Mouse (Mus musculus) C2C12 (cell line): ENCODE results near the gene H2-Ke6. TPM values are rescaled to one million over a fixed set of nuclear protein-coding genes. Genes with fewer than 3 reads are reported as not detected.

Source experiments
- H3K27me3 ChIP-seq: one replicate; pipeline ENCODE4 v1.6.1; 2011; ENCODE audit not compliant: control insufficient read depth, insufficient read depth, insufficient read length
- H3K36me3 ChIP-seq: one replicate; pipeline ENCODE4 v1.6.1; 2011; ENCODE audit not compliant: control insufficient read depth, insufficient read depth
- H3K4me3 ChIP-seq: one replicate; pipeline ENCODE4 v1.5.1; 2011; ENCODE audit warnings: mild to moderate bottlenecking, control low read depth; ENCODE audit not compliant: poor library complexity, insufficient read depth, severe bottlenecking
- H3K79me2 ChIP-seq: one replicate; pipeline ENCODE4 v1.6.1; 2011; ENCODE audit not compliant: control insufficient read depth, insufficient read depth
- H3K79me3 ChIP-seq: one replicate; pipeline ENCODE4 v1.6.1; 2011; ENCODE audit warnings: low read depth, control low read depth
- H3ac ChIP-seq: one replicate; pipeline ENCODE3; 2011; ENCODE audit warnings: low read depth; ENCODE audit not compliant: control insufficient read depth, insufficient read length
- CEBPB ChIP-seq: IDR thresholded peaks from one replicate; pipeline ENCODE4 v1.6.1; 2011; ENCODE audit warnings: low read depth, mild to moderate bottlenecking, control low read depth, moderate library complexity
- CTCF ChIP-seq: IDR thresholded peaks from one replicate; pipeline ENCODE4 v1.5.1; 2011; ENCODE audit not compliant: control insufficient read depth, insufficient read depth, insufficient read length
- FOSL1 ChIP-seq: IDR thresholded peaks from one replicate; pipeline ENCODE4 v1.8.0; 2011; ENCODE audit warnings: mild to moderate bottlenecking, low read length; ENCODE audit not compliant: poor library complexity, insufficient read depth, severe bottlenecking
- MAX ChIP-seq: IDR thresholded peaks from one replicate; pipeline ENCODE4 v1.6.1; 2011; ENCODE audit warnings: mild to moderate bottlenecking, control low read depth
- MYOD1 ChIP-seq: IDR thresholded peaks from one replicate; pipeline ENCODE4 v1.6.1; 2011; ENCODE audit warnings: low read depth; ENCODE audit not compliant: control insufficient read depth, insufficient read length
- MYOG ChIP-seq: IDR thresholded peaks from one replicate; pipeline ENCODE4 v1.6.1; 2011; ENCODE audit not compliant: control insufficient read depth, insufficient read length; ENCODE audit errors: extremely low read depth
- USF1 ChIP-seq: IDR thresholded peaks from one replicate; pipeline ENCODE4 v1.6.1; 2011; ENCODE audit warnings: low read depth, mild to moderate bottlenecking, control low read depth, moderate library complexity
- polyA plus RNA-seq: library from polyadenylated mRNA; unstranded; fragments of >200 nt; fragmentation: generic; extraction: Trizol; gene quantifications from one replicate; pipeline ENCODE4 v1.2.1, GENCODE M21; 2012; ENCODE audit warnings: missing spikeins

Gene H2-Ke6
- polyA plus RNA-seq, 1 experiment = 17.6 TPM

- H3K79me3 ChIP-seq = no peaks in the 10 kb centered on the region
- no peak overlapping the region for H3ac ChIP-seq
- TF ChIP-seq MYOG (no peak), USF1 (no peak), CEBPB (no peak), FOSL1 (no peak), MYOD1 (no peak), MAX (no peak), CTCF (no peak)
Observed at GRCm38 (mm10) chr17:34057224-34057623, 29.4 kb upstream of the H2-Ke6 start.

GRCm38 (mm10) chr17:34047404-34048050, 19.7 kb upstream of the H2-Ke6 start:
- Histone ChIP-seq H3K27me3 (no peaks in the 10 kb centered on the region), H3K4me3 (no peak overlapping the region), H3K36me3 (no peaks in the 10 kb centered on the region), H3ac (no peak overlapping the region), H3K79me3 (no peaks in the 10 kb centered on the region), H3K79me2 (no peaks in the 10 kb centered on the region)
- no peak for TF ChIP-seq CTCF
- no peak for TF ChIP-seq FOSL1
- TF ChIP-seq CEBPB = no peak
- no peak for TF ChIP-seq MYOG
- no peak for TF ChIP-seq MYOD1
- TF ChIP-seq MAX = no peak
- TF ChIP-seq USF1 = no peak

More at GRCm38 (mm10) chr17:34057224-34057623, 29.4 kb upstream of the H2-Ke6 start:
- Histone ChIP-seq H3K27me3 (no peaks in the 10 kb centered on the region), H3K4me3 (no peak overlapping the region), H3K79me2 (no peaks in the 10 kb centered on the region), H3K36me3 (no peaks in the 10 kb centered on the region)

GRCm38 (mm10) chr17:34045941-34046340, 18.1 kb upstream of the H2-Ke6 start:
- Histone ChIP-seq H3ac (no peak overlapping the region), H3K27me3 (no peaks in the 10 kb centered on the region), H3K4me3 (no peak overlapping the region), H3K36me3 (no peaks in the 10 kb centered on the region), H3K79me2 (no peaks in the 10 kb centered on the region), H3K79me3 (no peaks in the 10 kb centered on the region)
- TF ChIP-seq MYOG = no peak
- no peak for TF ChIP-seq MYOD1
- TF ChIP-seq FOSL1 = no peak
- TF ChIP-seq CEBPB = no peak
- no peak for TF ChIP-seq MAX
- no peak for TF ChIP-seq USF1
- TF ChIP-seq CTCF = no peak

GRCm38 (mm10) chr17:34039562-34040450, 11.9 kb upstream of the H2-Ke6 start:
- H3K27me3 ChIP-seq = no peaks in the 10 kb centered on the region
- H3K36me3 ChIP-seq = peaks cover 25% of the 10 kb centered on the region
- no peaks in the 10 kb centered on the region for H3K79me2 ChIP-seq
- TF ChIP-seq CTCF (no peak), MYOD1 (no peak), MAX (no peak), CEBPB (no peak), FOSL1 (no peak), USF1 (no peak), MYOG (no peak)
- peak overlapping the region; percentile 6 for H3ac ChIP-seq
- H3K79me3 ChIP-seq = no peaks in the 10 kb centered on the region
- H3K4me3 ChIP-seq = no peak overlapping the region

- Histone ChIP-seq H3K4me3 (no peak within 1 kb of the TSS), H3K27me3 (no peaks in the 10 kb centered on the region)
Observed at GRCm38 (mm10) chr17:34038878-34039561, 11.2 kb upstream of the H2-Ke6 start, which contains the start of gene Col11a2. TSS of gene Col11a2 (plus strand) at chr17:34039437.

GRCm38 (mm10) chr17:34038440-34038839, 10.6 kb upstream of the H2-Ke6 start:
- H3K4me3 ChIP-seq = no peak overlapping the region
- no peaks in the 10 kb centered on the region for H3K27me3 ChIP-seq
- H3ac ChIP-seq = no peak overlapping the region
- no peaks in the 10 kb centered on the region for H3K79me3 ChIP-seq
- TF ChIP-seq MAX (no peak), MYOD1 (no peak), CEBPB (no peak), USF1 (no peak), MYOG (no peak), FOSL1 (no peak), CTCF (no peak)
- peaks cover 25% of the 10 kb centered on the region for H3K36me3 ChIP-seq
- peaks cover 11% of the 10 kb centered on the region for H3K79me2 ChIP-seq

More at GRCm38 (mm10) chr17:34038878-34039561, 11.2 kb upstream of the H2-Ke6 start, which contains the start of gene Col11a2:
- peak within 1 kb of the TSS; percentile 6 for H3ac ChIP-seq
- peaks cover 6% of the 10 kb centered on the region for H3K79me2 ChIP-seq
- H3K36me3 ChIP-seq = peaks cover 25% of the 10 kb centered on the region
- no peak for TF ChIP-seq USF1
- no peak for TF ChIP-seq MAX
- TF ChIP-seq MYOG = no peak
- no peak for TF ChIP-seq MYOD1
- TF ChIP-seq CEBPB = no peak
- TF ChIP-seq FOSL1 = no peak
- no peak for TF ChIP-seq CTCF
- H3K79me3 ChIP-seq = no peaks in the 10 kb centered on the region
